Mouse (Mus musculus): Measurements from ENCODE around the gene Rnpep.

Rnpep gene

DNA sequence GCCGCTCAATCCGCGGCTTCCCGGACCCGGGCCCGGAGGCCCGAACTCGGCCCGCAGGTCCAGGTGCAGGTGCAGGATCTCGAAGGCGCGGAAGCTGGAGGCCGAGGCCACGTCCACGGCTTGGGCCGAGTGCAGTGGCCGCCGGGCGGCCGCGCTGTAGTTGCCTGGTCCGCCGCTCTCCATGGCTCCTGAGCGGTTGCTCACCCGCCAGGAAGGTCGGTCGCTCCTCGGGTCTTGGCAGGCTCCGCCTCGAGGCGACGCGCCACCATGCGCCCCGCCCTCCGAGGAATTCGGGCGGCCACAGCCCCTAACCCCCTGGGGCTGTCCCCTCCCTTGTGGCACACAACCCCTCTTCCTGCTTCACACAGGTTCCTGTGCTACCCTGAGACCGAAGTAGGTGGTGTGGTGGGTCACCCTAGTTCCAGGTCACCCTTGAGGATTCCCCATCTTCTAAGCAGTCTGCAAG lies at the start of gene Rnpep:
Gene Rnpep (minus strand): TSS at position 259 of the 466 bp plus-strand sequence.
- peak; percentile 77 for DNase-seq (ENCODE audit: low read depth, low spot score)

DNA sequence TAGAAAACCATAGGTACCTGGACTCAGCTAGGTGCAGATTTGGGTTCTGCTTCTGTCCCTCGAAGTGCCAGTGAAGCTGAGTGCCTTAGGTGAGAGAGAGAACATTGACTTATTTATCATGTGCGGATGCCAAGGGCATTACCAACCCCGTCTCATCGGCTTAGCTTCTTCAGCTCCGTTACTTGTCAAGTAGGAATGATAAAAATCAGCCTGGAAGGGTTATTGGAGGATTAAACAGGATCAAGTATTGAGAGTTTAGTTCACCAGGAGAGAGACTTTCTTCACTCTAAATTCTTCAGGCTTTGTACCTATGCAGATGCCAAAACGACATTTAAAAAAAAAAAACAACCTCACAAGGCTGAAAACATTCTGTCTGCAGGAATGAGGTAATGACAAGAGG lies 46.7 kb upstream of the Rnpep start:
- no peak for DNase-seq (ENCODE audit: low read depth, low spot score)

GRCm38 (mm10) chr1:135328368-135328767 lies 44.5 kb upstream of the Rnpep start:
- DNase-seq (ENCODE audit: low read depth, low spot score), result no peak

DNA sequence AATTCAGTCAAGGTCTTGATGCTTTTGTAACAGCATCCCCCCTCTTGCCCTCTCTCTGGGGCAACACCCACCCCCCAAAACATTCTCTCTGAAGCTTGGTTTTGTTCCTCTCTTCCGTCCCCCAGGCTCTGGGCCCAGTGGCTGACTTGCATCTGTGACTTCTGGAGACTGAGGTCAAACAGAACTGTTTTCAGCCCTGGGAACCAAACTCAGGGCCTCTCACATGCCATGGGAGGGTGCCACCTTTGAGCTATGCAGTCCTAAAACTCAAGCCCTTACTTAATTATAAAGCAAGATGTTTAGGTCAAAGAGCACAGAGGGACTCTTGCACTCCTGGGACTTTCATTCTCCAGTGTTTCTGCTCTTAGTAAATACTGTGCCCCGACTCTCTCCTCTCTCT lies 42.0 kb upstream of the Rnpep start:
- DNase-seq (ENCODE audit: low read depth, low spot score), result no peak

GRCm38 (mm10) chr1:135324571-135324970 lies 40.7 kb upstream of the Rnpep start, which contains the start of gene Lmod1:
Gene Lmod1 (plus strand): TSS chr1:135324807.
- DNase-seq (ENCODE audit: low read depth, low spot score), result peak; percentile 79

DNA sequence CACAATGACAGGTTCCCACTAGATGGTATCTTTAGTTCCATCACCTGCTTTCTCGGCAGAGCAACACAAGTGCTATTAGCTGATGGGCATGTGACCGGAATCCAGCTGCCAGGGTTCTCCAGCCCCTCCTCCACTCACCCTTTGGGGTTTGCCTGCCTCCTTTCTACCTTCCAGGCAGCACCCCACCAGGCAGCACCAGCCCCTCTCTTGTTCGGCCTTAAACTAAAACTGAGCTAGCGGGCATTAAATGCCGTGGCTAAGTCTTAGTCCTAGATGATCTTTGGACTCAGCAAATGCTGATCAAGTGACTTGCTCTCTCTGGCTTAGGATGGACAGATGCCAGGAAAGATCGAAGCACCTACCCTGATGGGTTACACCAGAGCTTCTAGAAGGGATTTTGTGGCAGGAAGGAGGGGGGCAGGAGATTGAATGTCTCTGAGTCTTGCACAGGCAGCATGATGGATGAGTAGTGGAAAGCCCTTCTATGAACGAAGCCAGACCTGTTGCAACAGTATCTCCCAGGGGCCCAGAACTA lies 39.5 kb upstream of the Rnpep start:
- DNase-seq (ENCODE audit: low read depth, low spot score), result no peak

GRCm38 (mm10) chr1:135313284-135314031 lies 29.6 kb upstream of the Rnpep start, which contains the start of gene Timm17a:
Gene Timm17a (minus strand): TSS chr1:135313778.
- peak; percentile 95 for DNase-seq (ENCODE audit: low read depth, low spot score)

DNA sequence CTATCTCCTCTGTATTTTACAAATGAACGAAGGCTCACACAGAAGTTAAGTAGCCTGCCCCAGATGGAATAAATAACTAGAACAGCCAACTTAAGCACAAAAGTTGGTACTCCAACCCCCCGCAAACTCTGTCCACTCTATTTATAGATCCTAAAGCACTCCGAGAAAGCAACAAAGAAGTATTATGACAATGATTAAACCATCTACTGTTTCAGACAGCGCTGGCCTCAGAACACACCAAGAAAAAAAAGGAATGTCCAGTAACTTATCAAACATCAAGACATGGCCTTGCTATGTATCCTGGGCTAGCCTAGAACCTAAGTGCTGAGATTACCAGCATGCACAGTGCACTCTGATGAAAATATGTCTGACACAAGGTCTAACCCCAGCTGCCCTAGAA lies 28.3 kb upstream of the Rnpep start:
- DNase-seq (ENCODE audit: low read depth, low spot score), result no peak

GRCm38 (mm10) chr1:135311356-135311755 lies 27.5 kb upstream of the Rnpep start:
- no peak for DNase-seq (ENCODE audit: low read depth, low spot score)

DNA sequence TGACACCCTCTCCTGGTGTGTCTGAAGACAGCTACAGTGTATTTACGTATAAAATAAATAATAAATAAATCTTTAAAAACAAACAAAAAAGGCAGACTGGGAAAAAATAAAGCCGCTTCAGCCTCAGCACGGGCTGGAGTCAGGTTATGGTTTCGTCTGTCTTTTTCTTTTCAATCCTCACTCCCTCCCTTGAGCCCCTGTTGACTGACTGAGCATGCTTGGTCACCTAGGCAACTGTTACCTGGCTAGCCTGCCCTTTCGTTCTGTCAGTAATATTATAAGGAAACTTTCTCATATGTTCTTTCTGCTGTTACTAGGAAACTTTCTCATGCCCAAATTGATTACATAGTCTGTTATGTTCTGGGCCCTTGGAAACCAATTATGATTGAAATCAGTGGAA lies 7.0 kb upstream of the Rnpep start:
- no peak for DNase-seq (ENCODE audit: low read depth, low spot score)

DNA sequence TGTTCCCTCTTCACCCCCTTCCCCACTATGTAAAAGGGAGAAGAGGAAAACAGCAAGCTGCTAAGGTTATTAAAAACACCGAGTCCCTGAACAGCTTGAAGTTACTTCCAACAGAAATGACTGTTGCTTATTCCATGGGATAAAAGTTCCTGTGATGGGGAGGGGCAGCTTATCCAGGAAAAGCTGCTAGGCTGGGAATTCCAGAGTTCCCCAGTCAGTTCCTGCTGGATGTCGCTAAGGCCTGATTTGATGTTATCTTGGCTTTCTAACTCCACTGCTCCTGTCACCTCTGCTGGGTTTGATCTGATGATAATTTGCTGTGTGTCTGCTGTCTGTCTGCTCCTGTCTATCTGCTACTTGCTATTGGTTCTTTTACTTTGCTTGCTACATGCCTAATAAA lies 2.4 kb upstream of the Rnpep start:
- no peak for DNase-seq (ENCODE audit: low read depth, low spot score)

GRCm38 (mm10) chr1:135283287-135283825 lies 528 bp downstream of the Rnpep start:
- DNase-seq (ENCODE audit: low read depth, low spot score), result peak; percentile 49

DNA sequence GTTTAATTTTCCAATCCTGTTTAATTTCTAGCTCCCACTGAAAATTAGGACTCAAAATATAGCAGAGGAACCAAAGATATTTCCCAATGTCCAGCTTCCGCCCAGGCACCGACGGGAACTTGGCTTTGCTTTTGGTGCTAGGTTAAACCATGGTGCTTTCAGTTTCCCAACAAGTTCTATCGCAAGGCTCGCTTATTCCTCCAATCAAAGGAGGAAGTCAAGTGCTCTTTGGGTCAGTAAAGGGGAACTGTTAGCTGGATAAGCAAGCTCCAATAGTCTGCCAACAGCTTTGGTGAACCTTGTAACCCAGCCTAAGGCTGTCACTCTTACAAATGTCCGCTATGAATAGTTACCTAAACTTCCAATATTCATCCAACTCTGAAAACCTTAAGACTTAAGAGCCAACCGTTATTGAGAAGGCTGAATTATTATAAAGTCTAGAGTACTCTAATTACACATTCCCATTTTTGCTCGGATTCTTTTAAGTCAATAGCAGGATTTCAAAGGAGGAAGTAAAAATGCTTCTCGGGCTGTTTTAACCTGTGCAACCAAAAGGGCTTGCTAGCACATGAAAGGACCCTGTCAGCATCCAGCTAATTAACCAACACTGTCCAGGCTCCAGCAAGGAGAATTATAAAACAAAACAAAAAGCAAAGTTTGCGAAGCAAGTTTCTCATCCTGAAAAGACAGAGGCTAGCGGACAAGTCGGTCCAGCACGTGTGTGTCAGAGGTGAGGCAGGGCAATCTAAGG lies 1.2 kb downstream of the Rnpep start:
- peak; percentile 15 for DNase-seq (ENCODE audit: low read depth, low spot score)

GRCm38 (mm10) chr1:135281841-135282240 lies 2.0 kb downstream of the Rnpep start:
- no peak for DNase-seq (ENCODE audit: low read depth, low spot score)

- DNase-seq (ENCODE audit: low read depth, low spot score), result no peak
These were observed 3.2 kb downstream of the Rnpep start for GRCm38 (mm10) chr1:135280646-135281045.

- DNase-seq (ENCODE audit: low read depth, low spot score), result no peak
These were observed 12.5 kb downstream of the Rnpep start for GRCm38 (mm10) chr1:135271371-135271770.

DNA sequence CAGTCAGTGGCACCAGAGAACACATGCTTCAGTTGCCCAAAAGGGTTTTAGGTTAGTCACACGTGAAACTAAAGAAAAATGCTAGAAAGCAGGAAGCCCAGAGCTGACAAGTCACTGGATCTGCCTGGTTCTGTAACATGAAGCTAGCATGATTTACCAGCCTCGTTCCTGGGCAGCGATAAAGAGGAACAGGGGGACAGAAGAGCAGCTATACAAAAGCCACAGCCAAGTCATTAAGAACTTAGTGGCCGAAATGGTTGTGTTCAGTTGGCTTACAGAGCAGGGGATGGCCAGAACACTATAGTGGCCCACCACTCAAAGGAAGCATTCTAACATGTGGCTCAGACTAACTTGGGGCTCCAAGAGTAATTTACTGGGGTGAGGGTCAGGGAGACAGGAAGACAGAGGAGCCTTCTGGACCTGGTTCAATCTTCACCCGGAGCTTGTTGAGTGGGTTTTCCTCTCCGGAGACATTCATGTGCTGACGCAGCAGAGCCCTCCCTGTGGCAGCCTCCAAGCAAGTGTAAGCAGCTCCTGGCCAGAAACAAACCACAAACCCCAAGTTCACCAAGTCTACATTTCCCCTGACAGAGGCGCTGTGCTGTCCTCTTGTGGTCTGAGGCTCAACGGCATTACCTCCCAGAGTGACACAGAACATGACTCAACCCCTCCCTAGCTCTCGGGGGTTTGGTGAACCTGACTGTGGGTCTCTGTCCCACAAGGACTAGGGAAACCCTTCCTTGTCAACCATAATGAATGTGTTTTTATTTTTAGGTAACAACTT lies 16.0 kb downstream of the Rnpep start:
- DNase-seq (ENCODE audit: low read depth, low spot score), result no peak

DNA sequence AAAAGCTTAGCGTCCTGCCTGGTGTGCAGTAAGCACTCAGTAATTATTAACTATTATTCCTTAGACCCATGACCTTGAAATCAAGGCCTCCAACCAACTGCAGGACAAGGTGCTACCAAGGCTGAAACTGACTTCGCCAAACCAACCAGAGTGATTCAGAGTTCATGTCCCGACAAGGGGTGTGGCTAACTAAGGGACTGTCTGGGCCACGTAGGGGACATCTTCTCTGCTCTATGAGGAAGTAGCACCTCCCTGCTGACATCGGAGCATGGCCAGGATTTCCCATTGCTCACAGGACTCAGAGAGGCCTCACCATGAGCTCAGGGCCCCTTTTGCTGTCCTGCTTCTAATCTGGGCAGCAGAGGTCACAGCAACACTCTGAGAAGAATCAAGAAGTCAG lies 18.1 kb downstream of the Rnpep start:
- DNase-seq (ENCODE audit: low read depth, low spot score), result no peak

- DNase-seq (ENCODE audit: low read depth, low spot score), result no peak
These were observed 20.6 kb downstream of the Rnpep start for GRCm38 (mm10) chr1:135263316-135263715.

GRCm38 (mm10) chr1:135262329-135262728 lies 21.6 kb downstream of the Rnpep start:
- no peak for DNase-seq (ENCODE audit: low read depth, low spot score)

DNA sequence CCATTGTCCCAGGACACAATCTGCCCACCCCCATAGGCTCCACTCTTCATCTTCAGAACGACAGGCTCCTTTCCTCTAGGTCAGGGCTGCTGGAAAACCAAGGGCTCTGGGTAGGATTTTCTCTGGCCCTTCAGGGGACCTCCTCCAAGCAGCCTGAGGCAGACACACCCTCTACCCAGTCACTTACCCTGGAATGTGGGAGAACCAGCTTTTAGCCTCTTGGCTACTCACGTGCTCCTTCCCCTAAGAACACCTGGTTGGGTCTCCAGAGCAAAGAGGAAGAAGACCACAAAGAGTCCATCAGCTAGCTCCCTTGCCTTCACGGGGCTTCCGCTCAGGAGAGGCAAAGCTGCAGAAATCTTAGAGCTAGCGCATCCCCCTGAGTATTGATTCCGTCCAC lies 23.0 kb downstream of the Rnpep start:
- DNase-seq (ENCODE audit: low read depth, low spot score), result no peak

- DNase-seq (ENCODE audit: low read depth, low spot score), result peak; percentile 88
These were observed 24.8 kb downstream of the Rnpep start for GRCm38 (mm10) chr1:135259128-135259436.
